Mouse (Mus musculus): ENCODE measurements around the gene Cep162. TPM values are rescaled to one million over a fixed set of nuclear protein-coding genes. Genes with fewer than 3 reads are reported as not detected.

Cep162 gene
- polyA plus RNA-seq, 1 experiment from 2014 or later: 4.1 TPM

- Histone ChIP-seq H3K36me3 (ENCODE audit: control insufficient read depth, insufficient read depth) (no peaks in the 10 kb centered on the region), H3K9me3 (replicated peaks; ENCODE audit: control insufficient read depth, low read length) (no peaks in the 10 kb centered on the region), H3K9ac (ENCODE audit: low read length) (no peak overlapping the region), H3K4me1 (ENCODE audit: control insufficient read depth, insufficient read depth, low read length) (peaks cover 7% of the 10 kb centered on the region; the same call in 1 of the 2 replicates), H3K4me3 (ENCODE audit: low read length) (peak overlapping the region; percentile 47), H3K27me3 (ENCODE audit: control insufficient read depth, insufficient read depth, low read length) (peaks cover 31% of the 10 kb centered on the region), H3K27ac (ENCODE audit: low read length) (no peak overlapping the region), H3K4me2 (ENCODE audit: low read depth, low read length) (peak overlapping the region; percentile 73)
- no peak for ATAC-seq (replicated peaks; ENCODE audit: extremely low read depth, insufficient read depth, low FRiP score)
- 6% methylated on average over 15 of the region's 15 CpGs for WGBS
These were observed 110.2 kb downstream of the Cep162 start for GRCm38 (mm10) chr9:87145180-87145579.

- Histone ChIP-seq H3K27ac (ENCODE audit: low read length) (no peak overlapping the region), H3K4me1 (ENCODE audit: control insufficient read depth, insufficient read depth, low read length) (peaks cover 7% of the 10 kb centered on the region; the same call in 1 of the 2 replicates), H3K36me3 (ENCODE audit: control insufficient read depth, insufficient read depth) (no peaks in the 10 kb centered on the region), H3K4me2 (ENCODE audit: low read depth, low read length) (peak overlapping the region; percentile 73), H3K9me3 (replicated peaks; ENCODE audit: control insufficient read depth, low read length) (no peaks in the 10 kb centered on the region), H3K9ac (ENCODE audit: low read length) (peak overlapping the region; percentile 29), H3K27me3 (ENCODE audit: control insufficient read depth, insufficient read depth, low read length) (peaks cover 31% of the 10 kb centered on the region), H3K4me3 (ENCODE audit: low read length) (peak overlapping the region; percentile 47)
- WGBS: 2% methylated on average over 19 of the region's 19 CpGs
- no peak for ATAC-seq (replicated peaks; ENCODE audit: extremely low read depth, insufficient read depth, low FRiP score)
These were observed 110.8 kb downstream of the Cep162 start for GRCm38 (mm10) chr9:87144532-87144931.

GRCm38 (mm10) chr9:87144106-87144505 is 111.2 kb downstream of the Cep162 start, which contains the start of gene Mrap2:
TSS of gene Mrap2 (plus strand) at chr9:87144306.
- Histone ChIP-seq H3K27ac (ENCODE audit: low read length) (no peak within 1 kb of the TSS), H3K4me1 (ENCODE audit: control insufficient read depth, insufficient read depth, low read length) (peaks cover 7% of the 10 kb centered on the region; the same call in 1 of the 2 replicates), H3K4me3 (ENCODE audit: low read length) (peak within 1 kb of the TSS; percentile 47), H3K36me3 (ENCODE audit: control insufficient read depth, insufficient read depth) (no peaks in the 10 kb centered on the region), H3K9ac (ENCODE audit: low read length) (peak within 1 kb of the TSS; percentile 29), H3K4me2 (ENCODE audit: low read depth, low read length) (peak within 1 kb of the TSS; percentile 73), H3K9me3 (replicated peaks; ENCODE audit: control insufficient read depth, low read length) (no peaks in the 10 kb centered on the region), H3K27me3 (ENCODE audit: control insufficient read depth, insufficient read depth, low read length) (peaks cover 31% of the 10 kb centered on the region)
- 1% methylated on average over 29 of the region's 29 CpGs for WGBS
- peak; percentile 58; the same call in 1 of the 2 replicates for ATAC-seq (replicated peaks; ENCODE audit: extremely low read depth, insufficient read depth, low FRiP score)

- Histone ChIP-seq H3K4me1 (ENCODE audit: control insufficient read depth, insufficient read depth, low read length) (peaks cover 7% of the 10 kb centered on the region; the same call in 1 of the 2 replicates), H3K36me3 (ENCODE audit: control insufficient read depth, insufficient read depth) (no peaks in the 10 kb centered on the region), H3K4me2 (ENCODE audit: low read depth, low read length) (no peak overlapping the region), H3K27me3 (ENCODE audit: control insufficient read depth, insufficient read depth, low read length) (peaks cover 31% of the 10 kb centered on the region), H3K4me3 (ENCODE audit: low read length) (no peak overlapping the region), H3K9me3 (replicated peaks; ENCODE audit: control insufficient read depth, low read length) (no peaks in the 10 kb centered on the region), H3K27ac (ENCODE audit: low read length) (no peak overlapping the region), H3K9ac (ENCODE audit: low read length) (no peak overlapping the region)
- 79% methylated on average over 3 of the region's 3 CpGs for WGBS
- ATAC-seq (replicated peaks; ENCODE audit: extremely low read depth, insufficient read depth, low FRiP score): no peak
These were observed 112.3 kb downstream of the Cep162 start for GRCm38 (mm10) chr9:87143076-87143475.

Other genes starting within 250 kb of the Cep162 start
- 0.75 and 1.1 TPM in 2 replicates for gene Ripply2, start 240.0 kb downstream of the Cep162 start, polyA plus RNA-seq (2015; fragmentation: Nextera tagmentation; extraction: Ambion mirVana)
- 46.9 and 53.8 TPM in 2 replicates for gene Cyb5r4, start 233.5 kb downstream of the Cep162 start, polyA plus RNA-seq (2015; fragmentation: Nextera tagmentation; extraction: Ambion mirVana)
- gene Mrap2, start 111.2 kb downstream of the Cep162 start, polyA plus RNA-seq (2015; fragmentation: Nextera tagmentation; extraction: Ambion mirVana): 0.07 TPM in 1 of 2 replicates, not detected in the other